In the genomic region with DNA sequence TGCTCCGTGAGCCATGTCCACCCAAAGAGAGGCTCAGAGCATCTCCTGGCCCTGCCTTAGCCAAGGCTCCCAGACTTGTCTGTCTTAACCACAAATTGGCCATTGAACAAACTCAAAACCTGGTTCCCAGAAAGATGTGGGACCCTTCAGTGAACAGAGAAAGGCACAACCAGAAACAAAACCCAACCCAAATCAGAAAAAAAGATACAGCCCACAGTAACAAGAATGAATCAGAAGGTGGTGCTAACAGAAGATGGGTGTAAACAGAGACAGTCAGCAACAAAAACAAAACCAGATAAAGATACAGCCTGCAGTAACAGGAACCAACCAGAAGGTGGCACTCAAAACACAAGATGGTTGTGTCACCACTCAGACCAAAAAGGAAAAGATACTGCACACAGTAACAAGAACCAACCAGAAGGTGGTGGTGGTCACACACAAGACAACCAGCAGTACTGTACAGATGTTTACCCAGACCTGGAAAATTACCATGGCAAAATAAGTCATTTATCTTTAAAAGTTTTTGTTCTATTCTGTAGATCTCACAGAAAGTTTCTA, we compare ENCODE assay signal across 9 mouse cellular contexts. TPM values are rescaled to one million over a fixed set of nuclear protein-coding genes. Genes with fewer than 3 reads are reported as not detected.
A peak's percentile ranks its signal among the peaks of the same experiment; 100 is the strongest.
DNase-seq lines count a peak whose midpoint lies in the region; ATAC-seq lines count a peak whose summit lies in the region.
"Had no signal": no experiment of that assay in that cellular context is flagged by ENCODE, and none has a peak within 500 bp of the region (broad histone marks: within the 10 kb centered on the region; RNA-seq: fewer than 3 reads in every experiment).

No protein-coding gene starts in this region.

- peak; percentile 60; the same call in 1 of the 2 replicates for ATAC-seq in erythroblast, adult 5-6 weeks (replicated peaks; ENCODE audit: low FRiP score, poor library complexity, severe bottlenecking)

- peak; percentile 11 for DNase-seq in adrenal gland, adult 2 months
- DNase-seq in adrenal gland, postnatal 10 days, result no peak
- DNase-seq in left cerebral cortex, adult 11 months (ENCODE audit: low spot score), result peak; percentile 27
- no peak for DNase-seq in left cerebral cortex, postnatal 36 days (ENCODE audit: low spot score in 2 of 2)
- DNase-seq in splenic B cell, adult 2 months (ENCODE audit: low read depth, low spot score), result peak; percentile 70
- no peak for DNase-seq in right cerebral cortex, postnatal 4 days
- DNase-seq in heart, postnatal 25 days (ENCODE audit: low spot score), result no peak

- no peaks in the 10 kb centered on the region for H3K36me3 ChIP-seq in splenic B cell, adult 2 months (ENCODE audit: control insufficient read depth, insufficient read depth, low read length, poor library complexity, severe bottlenecking)

- H3K27me3 ChIP-seq in splenic B cell, adult 2 months (ENCODE audit: control insufficient read depth, insufficient read depth, low read length, poor library complexity, severe bottlenecking), result no peaks in the 10 kb centered on the region

- intact Hi-C loops in left cerebral cortex, postnatal 36 days (cut with DNase I), result no loop called here
- intact Hi-C loops in heart, postnatal 25 days (cut with DNase I), result loop anchor here (2.0 kb wide), 1 partner anchor 234 kb away; no protein-coding TSS in a partner anchor

RNA-seq across cellular contexts. Expression of gene Phf3, which starts 47.0 kb away (rescaled TPM):
- total RNA-seq in adrenal gland, adult 2 months (2021), result 10 to 100 TPM; 61.1 to 98.5 TPM
- polyA plus RNA-seq in adrenal gland, adult 2 months (2012; rRNA removed), result 44.9 and 58.2 TPM in 2 replicates
- 10 to 100 TPM; 76.6 to 78.5 TPM for total RNA-seq in adrenal gland, postnatal 10 days (2021)
- total RNA-seq in left cerebral cortex, postnatal 36 days (2021), result 100 to 1,000 TPM in 1 of 2 experiments, 10 to 100 TPM in 1; 75.6 to 110 TPM
- total RNA-seq in erythroblast, adult 5-6 weeks (2015; ENCODE audit: low replicate concordance), result 78.0 and 87.2 TPM in 2 replicates
- total RNA-seq in erythroblast, adult 5-6 weeks (2017; ENCODE audit: low replicate concordance), result 171 and 207 TPM in 2 replicates
- total RNA-seq in heart, postnatal 25 days (2021), result 10 to 100 TPM; 35.4 to 40.2 TPM

RNA-seq across cellular contexts. Expression of gene AC153137.1, which starts 57.1 kb away (rescaled TPM):
- not detected for total RNA-seq in adrenal gland, adult 2 months (2021)
- polyA plus RNA-seq in adrenal gland, adult 2 months (2012; rRNA removed), result not detected in 2 replicates
- total RNA-seq in adrenal gland, postnatal 10 days (2021), result not detected
- not detected for total RNA-seq in left cerebral cortex, postnatal 36 days (2021)
- not detected in 2 replicates for total RNA-seq in erythroblast, adult 5-6 weeks (2015; ENCODE audit: low replicate concordance)
- total RNA-seq in erythroblast, adult 5-6 weeks (2017; ENCODE audit: low replicate concordance), result not detected in 2 replicates
- not detected for total RNA-seq in heart, postnatal 25 days (2021)
- total RNA-seq: layer of hippocampus, postnatal 10 days had no signal

Comparison
In these comparisons a context has a peak if more than half of its experiments do, and no peak if none do; other contexts are left out.
1. DNase-seq: peak in adrenal gland, adult 2 months (single experiment), left cerebral cortex, adult 11 months (single experiment) and splenic B cell, adult 2 months (single experiment); none in adrenal gland, postnatal 10 days (single experiment), left cerebral cortex, postnatal 36 days (0 of 2), right cerebral cortex, postnatal 4 days (single experiment) and heart, postnatal 25 days (single experiment).